Mouse (Mus musculus): ENCODE data around the gene Upk3b.
A peak's percentile ranks its signal among the peaks of the same experiment; 100 is the strongest.

The Upk3b gene

GRCm38 (mm10) chr5:136069411-136069810 lies 31.1 kb downstream of the Upk3b start:
- DNase-seq (ENCODE audit: low read depth in 1 of 2, low spot score in 2 of 2) = no peak

DNA sequence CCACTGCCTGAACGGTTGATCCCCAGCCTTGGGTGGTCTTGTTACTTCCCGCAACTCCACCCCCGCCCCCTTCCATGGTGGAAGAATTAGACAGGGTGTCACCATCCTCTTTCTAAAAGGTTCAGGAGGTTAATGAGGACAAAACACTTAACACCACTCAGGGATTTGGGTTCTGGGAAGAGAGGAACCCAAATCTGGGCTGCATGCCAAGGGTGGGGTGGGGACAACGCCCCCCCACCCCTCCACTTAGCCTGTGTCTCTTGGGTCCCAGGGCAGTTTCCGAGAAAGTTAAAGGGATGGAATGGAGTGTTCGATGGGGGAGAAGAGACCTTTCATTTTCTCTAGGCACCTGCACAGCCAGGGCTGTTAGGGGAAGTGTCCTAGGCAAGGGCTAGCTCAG lies 34.8 kb downstream of the Upk3b start:
- DNase-seq (ENCODE audit: low read depth in 1 of 2, low spot score in 2 of 2) = no peak

DNA sequence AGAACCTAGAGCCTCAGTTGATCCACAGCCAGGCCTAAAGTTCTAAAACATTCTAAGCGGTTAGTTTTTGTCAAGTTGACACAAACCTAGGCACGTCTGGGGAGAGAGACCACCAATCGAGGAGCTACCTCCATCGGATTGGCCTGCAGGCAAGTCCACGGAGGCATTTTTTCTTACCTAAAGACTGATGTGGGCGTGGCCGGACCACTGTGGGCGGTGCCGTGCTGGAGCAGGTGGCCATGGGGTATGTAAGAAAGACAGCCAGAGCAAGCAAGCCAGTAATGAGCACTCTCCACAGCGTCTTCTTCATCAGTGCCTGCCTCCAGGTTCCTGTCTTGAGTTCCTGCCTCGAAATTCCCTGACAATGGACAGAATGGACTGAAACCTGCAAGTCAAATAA lies 35.2 kb downstream of the Upk3b start:
- no peak for DNase-seq (ENCODE audit: low read depth in 1 of 2, low spot score in 2 of 2)

GRCm38 (mm10) chr5:136075076-136075475 lies 36.8 kb downstream of the Upk3b start:
- DNase-seq (ENCODE audit: low read depth in 1 of 2, low spot score in 2 of 2) = no peak

GRCm38 (mm10) chr5:136076284-136076683 lies 38.0 kb downstream of the Upk3b start:
- DNase-seq (ENCODE audit: low read depth in 1 of 2, low spot score in 2 of 2) = no peak

GRCm38 (mm10) chr5:136077001-136077550 lies 38.8 kb downstream of the Upk3b start:
- no peak for DNase-seq (ENCODE audit: low read depth in 1 of 2, low spot score in 2 of 2)

- no peak for DNase-seq (ENCODE audit: low read depth in 1 of 2, low spot score in 2 of 2)
These were observed 39.8 kb downstream of the Upk3b start for GRCm38 (mm10) chr5:136078136-136078535.

DNA sequence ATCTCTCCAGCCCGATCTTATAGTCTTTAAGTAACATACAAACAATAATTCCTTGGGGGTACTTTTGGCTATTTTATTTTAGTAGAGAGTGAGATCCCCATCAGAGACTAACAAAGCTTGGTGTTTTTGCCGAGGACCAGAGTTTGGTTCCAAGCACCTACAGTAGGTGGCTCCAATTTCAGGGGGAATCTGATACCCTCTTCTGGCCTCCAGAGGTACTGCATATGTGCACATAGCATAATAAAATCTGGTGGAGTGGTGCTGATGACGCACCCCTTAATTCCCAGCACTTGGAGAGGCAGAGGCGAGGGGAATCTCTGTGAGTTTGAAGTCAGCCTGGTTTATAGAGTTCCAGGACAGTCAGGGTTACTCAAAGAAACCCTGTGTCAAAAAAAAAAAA lies 44.0 kb downstream of the Upk3b start:
- no peak for DNase-seq (ENCODE audit: low read depth in 1 of 2, low spot score in 2 of 2)

GRCm38 (mm10) chr5:136083669-136084107 lies 45.4 kb downstream of the Upk3b start, which contains the start of gene Rasa4:
Gene Rasa4, plus strand, starts transcription at chr5:136083916.
- peak; percentile 79 to 89 for DNase-seq (ENCODE audit: low read depth in 1 of 2, low spot score in 2 of 2)

DNA sequence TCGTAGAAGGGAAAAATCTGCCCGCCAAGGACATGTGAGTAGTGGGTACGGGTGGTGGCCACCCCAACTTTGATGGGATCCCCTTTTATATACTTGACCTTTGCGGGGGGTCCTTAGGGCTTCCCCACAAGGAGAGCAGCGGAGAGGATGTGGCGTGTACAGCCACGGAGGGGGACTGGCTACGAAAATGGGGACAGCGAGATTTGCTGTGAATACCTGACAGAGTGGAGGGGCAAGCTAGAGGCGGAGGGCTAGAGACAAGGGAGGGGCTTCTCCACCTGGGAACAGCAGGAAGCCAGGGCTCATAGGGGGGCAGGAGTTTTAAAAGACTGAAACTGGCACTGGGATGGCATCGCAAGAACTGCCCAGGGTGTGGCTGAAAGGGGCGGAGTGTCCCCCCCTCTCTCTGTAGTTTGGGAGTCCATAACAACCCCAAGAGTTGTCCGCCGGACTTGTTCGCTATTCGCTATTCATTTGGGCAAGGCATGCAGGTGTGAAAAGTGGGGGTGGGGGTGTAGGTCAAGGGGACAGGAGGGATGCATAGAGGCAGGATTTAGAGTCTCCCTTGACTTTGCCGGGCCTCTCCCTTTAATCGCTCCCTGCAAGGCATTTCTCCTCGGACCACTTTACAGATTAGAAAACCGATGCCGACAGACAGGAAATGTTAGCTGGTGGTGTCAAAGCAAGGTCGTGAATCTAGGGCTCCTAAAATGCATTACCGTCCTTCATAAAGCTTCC lies 46.0 kb downstream of the Upk3b start:
- peak in 1 of 2 experiments; percentile 46 for DNase-seq (ENCODE audit: low read depth in 1 of 2, low spot score in 2 of 2)

- peak; percentile 30 to 62 for DNase-seq (ENCODE audit: low read depth in 1 of 2, low spot score in 2 of 2)
These were observed 46.8 kb downstream of the Upk3b start for GRCm38 (mm10) chr5:136084891-136085651.

- DNase-seq (ENCODE audit: low read depth in 1 of 2, low spot score in 2 of 2) = no peak
These were observed 48.0 kb downstream of the Upk3b start for GRCm38 (mm10) chr5:136086290-136086689.

DNA sequence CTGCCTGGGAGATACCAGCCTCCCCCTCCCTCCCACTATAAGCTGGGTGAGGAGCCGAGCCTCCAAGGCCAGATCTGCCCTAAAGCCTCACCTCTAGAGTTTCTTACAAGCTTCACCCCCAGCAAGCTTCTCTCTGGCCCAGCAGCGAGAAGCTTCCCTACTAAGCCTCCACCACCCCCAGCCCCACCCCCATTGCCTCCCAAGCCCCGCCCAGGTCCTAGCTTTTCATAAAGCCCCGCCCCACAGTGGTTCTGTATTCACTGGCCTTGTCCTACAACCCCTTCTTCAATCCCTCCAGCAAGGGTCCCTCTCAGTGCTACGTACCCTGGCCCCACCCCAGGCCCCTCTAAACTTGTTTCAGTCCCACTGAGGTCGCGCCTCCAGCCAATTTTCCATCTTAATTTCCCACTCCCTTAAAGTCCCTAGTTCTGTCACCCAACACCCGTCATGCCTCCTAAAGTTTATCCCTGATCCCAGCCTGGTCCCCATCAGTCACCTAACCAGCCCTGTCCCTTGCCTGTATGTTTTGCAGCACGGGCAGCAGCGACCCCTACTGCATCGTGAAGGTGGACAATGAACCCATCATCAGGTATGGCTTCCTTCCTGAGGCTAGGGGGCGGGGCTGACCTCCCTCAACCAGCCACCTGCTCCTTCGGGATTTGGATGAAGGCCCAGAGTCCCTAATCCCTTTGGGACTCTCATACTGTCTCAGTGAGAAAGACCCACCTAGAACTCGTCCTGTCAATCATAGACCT lies 50.7 kb downstream of the Upk3b start:
- DNase-seq (ENCODE audit: low read depth in 1 of 2, low spot score in 2 of 2) = no peak

GRCm38 (mm10) chr5:136091927-136092326 lies 53.6 kb downstream of the Upk3b start:
- DNase-seq (ENCODE audit: low read depth in 1 of 2, low spot score in 2 of 2) = no peak

- DNase-seq (ENCODE audit: low read depth in 1 of 2, low spot score in 2 of 2) = no peak
These were observed 56.1 kb downstream of the Upk3b start for GRCm38 (mm10) chr5:136094249-136095010.

GRCm38 (mm10) chr5:136095089-136095488 lies 56.8 kb downstream of the Upk3b start:
- DNase-seq (ENCODE audit: low read depth in 1 of 2, low spot score in 2 of 2) = no peak

Measured in monocyte, adult 2 months (primary cell).